Mouse (Mus musculus): ENCODE measurements around the gene Gramd1c. TPM values are rescaled to one million over a fixed set of nuclear protein-coding genes. Genes with fewer than 3 reads are reported as not detected.

The Gramd1c gene
- 1 to 10 TPM; 4.4 to 4.7 TPM for total RNA-seq (2021)
- long read RNA-seq, experiment 1, partial matches to known transcripts, result 1 of 2 reads
- long read RNA-seq, experiment 1, other reads (novel, unspliced or antisense), result 1 of 2 reads
- long read RNA-seq, experiment 2, partial matches to known transcripts, result 1 of 2 reads
- long read RNA-seq, experiment 2, other reads (novel, unspliced or antisense), result 1 of 2 reads

GRCm38 (mm10) chr16:44063025-44063894 lies at the start of gene Gramd1c:
Gramd1c (minus strand) TSS chr16:44063345.
- DNase-seq (ENCODE audit: low spot score in 2 of 2), result peak; percentile 68

- peak in 1 of 2 experiments; percentile 55 for DNase-seq (ENCODE audit: low spot score in 2 of 2)
Observed at GRCm38 (mm10) chr16:44109002-44109401, 45.9 kb upstream of the Gramd1c start.

GRCm38 (mm10) chr16:44105211-44105610 lies 42.1 kb upstream of the Gramd1c start:
- DNase-seq (ENCODE audit: low spot score in 2 of 2), result no peak

- DNase-seq (ENCODE audit: low spot score in 2 of 2), result no peak
Observed at GRCm38 (mm10) chr16:44103806-44104766, 40.9 kb upstream of the Gramd1c start.

GRCm38 (mm10) chr16:44102925-44103324 lies 39.8 kb upstream of the Gramd1c start:
- DNase-seq (ENCODE audit: low spot score in 2 of 2), result no peak

- DNase-seq (ENCODE audit: low spot score in 2 of 2), result no peak
Observed at GRCm38 (mm10) chr16:44101181-44101710, 38.1 kb upstream of the Gramd1c start.

- no peak for DNase-seq (ENCODE audit: low spot score in 2 of 2)
Observed at GRCm38 (mm10) chr16:44099377-44099776, 36.2 kb upstream of the Gramd1c start.

- DNase-seq (ENCODE audit: low spot score in 2 of 2), result no peak
Observed at GRCm38 (mm10) chr16:44087650-44088049, 24.5 kb upstream of the Gramd1c start.

- no peak for DNase-seq (ENCODE audit: low spot score in 2 of 2)
Observed at GRCm38 (mm10) chr16:44061341-44061740, 1.8 kb downstream of the Gramd1c start.

- DNase-seq (ENCODE audit: low spot score in 2 of 2), result no peak
Observed at GRCm38 (mm10) chr16:44060604-44061286, 2.4 kb downstream of the Gramd1c start.

GRCm38 (mm10) chr16:44058745-44059144 lies 4.4 kb downstream of the Gramd1c start:
- peak; percentile 77 to 90 for DNase-seq (ENCODE audit: low spot score in 2 of 2)

GRCm38 (mm10) chr16:44055766-44056165 lies 7.4 kb downstream of the Gramd1c start:
- DNase-seq (ENCODE audit: low spot score in 2 of 2), result no peak

- DNase-seq (ENCODE audit: low spot score in 2 of 2), result no peak
Observed at GRCm38 (mm10) chr16:44053265-44053664, 9.9 kb downstream of the Gramd1c start.

- DNase-seq (ENCODE audit: low spot score in 2 of 2), result no peak
Observed at GRCm38 (mm10) chr16:44052390-44052789, 10.8 kb downstream of the Gramd1c start.

GRCm38 (mm10) chr16:44050139-44050538 lies 13.0 kb downstream of the Gramd1c start:
- DNase-seq (ENCODE audit: low spot score in 2 of 2), result no peak

- no peak for DNase-seq (ENCODE audit: low spot score in 2 of 2)
Observed at GRCm38 (mm10) chr16:44039112-44039511, 24.0 kb downstream of the Gramd1c start.

- no peak for DNase-seq (ENCODE audit: low spot score in 2 of 2)
Observed at GRCm38 (mm10) chr16:44035221-44035620, 27.9 kb downstream of the Gramd1c start.

- DNase-seq (ENCODE audit: low spot score in 2 of 2), result no peak
Observed at GRCm38 (mm10) chr16:44033365-44033764, 29.8 kb downstream of the Gramd1c start.

- DNase-seq (ENCODE audit: low spot score in 2 of 2), result no peak
Observed at GRCm38 (mm10) chr16:44029273-44029672, 33.9 kb downstream of the Gramd1c start.

- no peak for DNase-seq (ENCODE audit: low spot score in 2 of 2)
Observed at GRCm38 (mm10) chr16:44026822-44027221, 36.3 kb downstream of the Gramd1c start.

Measured in layer of hippocampus, postnatal 14 days (tissue).